Mouse (Mus musculus): ENCODE data around the gene Slc7a1. TPM values are rescaled to one million over a fixed set of nuclear protein-coding genes. Genes with fewer than 3 reads are reported as not detected.
A peak's percentile ranks its signal among the peaks of the same experiment; 100 is the strongest.

The Slc7a1 gene
- total RNA-seq, 2 experiments from 2014 or later = 16.2 to 17.7 TPM

- DNase-seq = no peak
- intact Hi-C loops (cut with DNase I) = loop anchor here (5.0 kb wide), 1 partner anchor 55 kb away; no protein-coding TSS in a partner anchor
Measured at GRCm38 (mm10) chr5:148397418-148397817, 2.3 kb downstream of the Slc7a1 start.

- no peak for DNase-seq
- intact Hi-C loops (cut with DNase I) = no loop called here
Measured at GRCm38 (mm10) chr5:148393316-148393715, 6.4 kb downstream of the Slc7a1 start.

GRCm38 (mm10) chr5:148392831-148393230, 6.9 kb downstream of the Slc7a1 start:
- intact Hi-C loops (cut with DNase I) = no loop called here

GRCm38 (mm10) chr5:148389007-148389970, 10.4 kb downstream of the Slc7a1 start:
- no peak for DNase-seq
- intact Hi-C loops (cut with DNase I) = loop anchor here (5.0 kb wide), 1 partner anchor 58 kb away; no protein-coding TSS in a partner anchor

More at GRCm38 (mm10) chr5:148392831-148393230, 6.9 kb downstream of the Slc7a1 start:
- no peak for DNase-seq

GRCm38 (mm10) chr5:148388251-148389006, 11.3 kb downstream of the Slc7a1 start:
- intact Hi-C loops (cut with DNase I) = loop anchor here (5.0 kb wide), 1 partner anchor 59 kb away; no protein-coding TSS in a partner anchor
- no peak for DNase-seq

GRCm38 (mm10) chr5:148387820-148388219, 11.9 kb downstream of the Slc7a1 start:
- intact Hi-C loops (cut with DNase I) = loop anchor here (5.0 kb wide), 1 partner anchor 59 kb away; no protein-coding TSS in a partner anchor
- DNase-seq = no peak

GRCm38 (mm10) chr5:148386471-148386870, 13.2 kb downstream of the Slc7a1 start:
- intact Hi-C loops (cut with DNase I) = loop anchor here (5.0 kb wide), 1 partner anchor 61 kb away; no protein-coding TSS in a partner anchor
- DNase-seq = no peak

- intact Hi-C loops (cut with DNase I) = loop anchor here (5.0 kb wide), 1 partner anchor 63 kb away; no protein-coding TSS in a partner anchor
- DNase-seq = no peak
Measured at GRCm38 (mm10) chr5:148384501-148385055, 15.1 kb downstream of the Slc7a1 start.

GRCm38 (mm10) chr5:148383841-148384500, 15.7 kb downstream of the Slc7a1 start:
- intact Hi-C loops (cut with DNase I) = no loop called here
- peak in 1 of 2 experiments; percentile 21 for DNase-seq

- DNase-seq = no peak
- intact Hi-C loops (cut with DNase I) = no loop called here
Measured at GRCm38 (mm10) chr5:148381083-148381482, 18.6 kb downstream of the Slc7a1 start.

- intact Hi-C loops (cut with DNase I) = no loop called here
- no peak for DNase-seq
Measured at GRCm38 (mm10) chr5:148380246-148380504, 19.5 kb downstream of the Slc7a1 start.

- intact Hi-C loops (cut with DNase I) = no loop called here
- DNase-seq = no peak
Measured at GRCm38 (mm10) chr5:148379455-148380245, 20.1 kb downstream of the Slc7a1 start.

- no peak for DNase-seq
- intact Hi-C loops (cut with DNase I) = no loop called here
Measured at GRCm38 (mm10) chr5:148378707-148379106, 21.0 kb downstream of the Slc7a1 start.

GRCm38 (mm10) chr5:148378232-148378508, 21.5 kb downstream of the Slc7a1 start:
- no peak for DNase-seq
- intact Hi-C loops (cut with DNase I) = no loop called here

GRCm38 (mm10) chr5:148377439-148378231, 22.1 kb downstream of the Slc7a1 start:
- DNase-seq = no peak
- intact Hi-C loops (cut with DNase I) = no loop called here

- intact Hi-C loops (cut with DNase I) = no loop called here
- DNase-seq = no peak
Measured at GRCm38 (mm10) chr5:148376358-148376757, 23.3 kb downstream of the Slc7a1 start.

- peak in 1 of 2 experiments; percentile 21 for DNase-seq
- intact Hi-C loops (cut with DNase I) = no loop called here
Measured at GRCm38 (mm10) chr5:148375480-148375879, 24.2 kb downstream of the Slc7a1 start.

GRCm38 (mm10) chr5:148373092-148373685, 26.5 kb downstream of the Slc7a1 start:
- intact Hi-C loops (cut with DNase I) = loop anchor here (5.0 kb wide), 1 partner anchor 41 kb away; no protein-coding TSS in a partner anchor
- DNase-seq = no peak
